Mouse (Mus musculus) adrenal gland, postnatal 36 days (tissue): Measurements from ENCODE around the gene Ntm. TPM values are rescaled to one million over a fixed set of nuclear protein-coding genes. Genes with fewer than 3 reads are reported as not detected.
A peak's percentile ranks its signal among the peaks of the same experiment; 100 is the strongest.

Experiments used
- DNase-seq, 2 experiments: peaks; one replicate each; pipeline ENCODE4 v3.0.0; 2021; ENCODE audit warnings: mixed read lengths in 1 of 2
- total RNA-seq, 2 experiments: library from RNA; stranded (reverse); gene quantifications; 2 replicates each; pipeline ENCODE4 v1.2.3; 2021

Ntm gene
- total RNA-seq, 2 experiments from 2014 or later: 0.33 to 1.1 TPM

DNA sequence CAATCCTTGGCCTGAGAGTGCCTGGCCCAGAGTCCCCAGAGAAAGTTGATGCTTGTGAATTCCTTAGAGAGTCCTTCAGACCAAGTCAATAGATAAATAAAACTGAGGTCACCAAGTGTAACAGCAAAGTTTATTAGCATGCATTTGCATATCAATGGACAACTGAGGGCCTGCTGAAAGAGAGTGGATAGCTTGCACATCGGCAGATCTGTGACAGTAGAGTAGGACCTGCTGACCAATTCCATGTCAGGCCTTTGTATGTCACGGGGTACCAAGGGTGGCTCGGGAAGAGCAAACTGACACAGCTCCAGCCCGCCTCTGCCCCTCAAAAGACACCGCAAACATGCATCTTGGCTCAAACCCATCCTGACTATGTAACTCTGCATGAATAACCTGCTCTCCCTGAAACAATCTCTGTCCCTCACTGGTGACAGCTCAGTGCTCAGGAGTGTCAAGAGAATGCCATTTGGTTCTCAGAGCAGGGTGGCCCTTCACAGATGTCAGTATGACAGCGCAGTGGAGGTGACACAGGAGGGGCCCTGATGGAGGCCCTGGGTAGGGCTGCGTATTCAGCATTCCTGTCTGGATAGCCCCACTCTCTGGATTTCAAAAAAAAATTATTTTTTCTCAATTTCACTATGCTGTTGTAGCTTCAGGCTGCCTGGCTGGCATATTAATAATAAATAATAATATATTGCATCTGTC lies 305.0 kb downstream of the Ntm start:
- DNase-seq: no peak

DNA sequence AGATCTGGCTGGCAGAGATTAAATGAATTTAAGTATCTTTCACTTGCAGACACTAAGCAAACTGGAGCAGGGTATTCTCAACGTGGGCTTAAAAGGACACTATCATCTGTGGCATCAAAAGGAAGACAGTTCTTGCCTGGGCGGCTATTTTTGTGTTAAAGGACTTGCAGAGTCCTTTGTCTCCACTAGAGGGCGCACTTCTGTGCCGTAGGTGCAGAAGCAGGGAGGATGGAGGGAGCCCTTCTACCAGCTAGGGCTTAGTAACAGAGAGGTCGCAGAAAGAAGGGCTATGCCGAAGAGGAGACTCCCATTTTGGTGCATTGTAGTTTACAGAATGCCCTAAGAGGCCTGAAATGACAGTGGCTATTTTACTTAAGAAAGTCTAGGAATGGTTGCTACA lies 308.1 kb downstream of the Ntm start:
- peak; percentile 40 to 53 for DNase-seq

DNA sequence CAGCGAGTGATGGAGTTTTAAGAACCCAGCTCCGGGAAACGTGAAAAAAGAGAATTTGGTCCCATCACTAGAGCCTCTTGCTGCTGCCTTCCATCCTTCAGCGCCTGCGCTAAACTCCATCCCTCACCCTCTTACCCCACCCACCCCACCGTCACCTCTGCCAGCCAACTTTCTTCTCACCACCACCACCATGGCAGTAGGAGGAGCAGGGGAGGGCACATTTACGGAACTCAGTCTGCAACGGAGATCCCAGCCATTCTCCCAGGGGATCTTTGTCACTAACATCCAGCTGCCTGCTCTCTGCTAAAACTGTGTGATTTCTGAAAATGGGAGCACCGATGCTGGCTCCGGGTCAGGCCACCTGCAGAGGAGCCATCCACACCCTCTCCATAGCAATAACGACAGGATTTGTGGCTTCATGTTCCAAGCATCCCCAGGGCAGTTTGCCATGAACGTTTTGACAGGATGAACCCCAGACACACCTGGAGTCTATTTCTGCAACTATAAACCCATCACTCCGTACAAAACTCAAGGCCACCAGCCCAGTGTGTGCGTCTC lies 309.2 kb downstream of the Ntm start:
- no peak for DNase-seq

DNA sequence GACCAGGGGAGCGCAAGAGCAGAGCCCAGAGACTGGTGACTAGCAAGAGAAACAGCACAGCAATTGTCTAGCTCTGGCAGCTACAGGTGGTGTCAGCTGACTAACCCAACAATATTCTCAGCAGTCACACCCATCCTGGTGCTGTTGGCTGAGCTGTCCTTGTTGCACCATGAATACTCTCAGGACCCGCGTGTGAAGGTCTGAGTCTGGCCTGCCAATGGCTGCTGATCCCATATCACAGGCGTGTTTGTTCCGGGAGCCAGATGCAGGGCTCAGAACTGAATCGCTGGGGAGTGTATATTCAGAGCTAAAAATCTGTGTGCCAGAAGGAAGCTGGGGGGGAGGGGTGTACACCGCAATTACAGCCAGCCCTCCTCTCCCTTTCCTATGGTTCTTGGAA lies 310.1 kb downstream of the Ntm start:
- DNase-seq: no peak

DNA sequence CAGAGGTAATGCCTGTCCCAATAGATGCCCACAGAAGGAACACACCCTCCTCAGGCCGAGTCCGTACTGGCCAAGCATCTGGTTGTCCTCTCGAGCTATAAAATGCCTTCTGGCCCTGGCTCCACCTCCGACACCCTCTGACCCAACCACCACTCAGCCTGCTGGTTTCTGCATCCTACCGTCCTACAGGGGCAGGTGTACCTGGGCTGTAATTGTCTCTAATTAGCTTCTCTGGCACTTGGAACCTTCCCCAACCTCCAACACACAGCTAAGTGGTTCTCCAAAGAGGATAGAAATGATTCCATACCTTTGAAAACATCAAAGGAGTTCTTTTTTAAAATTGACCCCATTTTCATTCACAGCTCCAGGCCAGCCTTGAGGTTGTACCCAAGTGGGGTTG lies 311.1 kb downstream of the Ntm start:
- DNase-seq: no peak

DNA sequence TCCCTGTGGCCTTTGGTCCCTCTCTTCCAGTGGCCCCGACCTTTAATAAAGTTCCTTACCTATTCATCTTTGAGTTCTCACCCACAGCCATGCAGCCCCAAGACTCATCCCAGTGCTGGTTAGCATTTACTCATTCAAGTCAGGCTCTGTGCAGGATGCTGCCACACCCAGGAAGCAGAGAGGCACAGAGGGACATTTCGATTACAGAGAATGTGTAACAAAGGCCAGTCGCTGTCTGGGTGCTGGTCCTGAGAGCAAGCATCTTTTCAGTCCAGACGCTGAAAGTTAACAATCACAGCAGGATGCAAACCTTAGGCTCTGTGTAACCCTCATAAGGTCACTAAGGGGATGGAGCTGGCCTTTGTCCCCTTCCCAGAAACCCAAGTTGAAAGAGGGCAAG lies 311.7 kb downstream of the Ntm start:
- DNase-seq: no peak

DNA sequence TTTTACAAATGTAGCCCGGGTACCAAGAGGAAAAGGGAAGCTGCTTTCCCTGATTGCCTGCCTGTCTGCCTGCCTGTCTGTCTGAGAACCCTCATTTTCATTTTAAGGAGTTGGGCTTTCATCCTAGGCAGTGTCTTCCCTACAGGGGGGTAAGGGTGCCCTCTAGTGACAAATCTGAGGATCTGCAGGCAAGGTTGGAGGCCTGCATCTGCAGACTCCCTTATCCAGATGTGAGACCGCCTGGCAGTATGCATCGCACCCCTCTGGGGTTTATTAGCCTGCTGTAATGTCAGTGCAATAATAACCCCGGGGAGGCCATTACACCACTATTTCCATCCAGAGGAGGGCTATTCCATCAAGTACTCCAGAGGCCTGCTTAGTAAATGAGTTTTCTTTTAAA lies 312.3 kb downstream of the Ntm start:
- peak; percentile 42 to 45 for DNase-seq

DNA sequence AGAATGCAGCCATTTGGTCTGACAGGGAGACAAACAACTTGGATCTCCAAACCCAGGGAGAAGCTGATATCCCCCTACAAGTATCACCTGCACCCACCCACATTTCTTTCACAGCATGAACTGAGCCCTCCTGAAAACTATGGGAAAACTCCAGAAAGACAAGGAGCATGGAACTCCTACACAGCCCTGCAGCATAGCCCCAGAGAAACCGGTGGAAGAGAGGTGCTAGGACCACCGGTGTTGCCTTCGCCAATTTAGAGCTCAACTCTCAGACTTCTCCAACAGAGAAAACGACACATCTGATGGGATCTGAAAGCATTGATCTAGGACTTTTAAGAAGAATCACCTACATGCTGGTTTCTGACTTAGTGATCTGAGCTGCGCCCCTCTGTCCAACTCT lies 312.7 kb downstream of the Ntm start:
- no peak for DNase-seq

DNA sequence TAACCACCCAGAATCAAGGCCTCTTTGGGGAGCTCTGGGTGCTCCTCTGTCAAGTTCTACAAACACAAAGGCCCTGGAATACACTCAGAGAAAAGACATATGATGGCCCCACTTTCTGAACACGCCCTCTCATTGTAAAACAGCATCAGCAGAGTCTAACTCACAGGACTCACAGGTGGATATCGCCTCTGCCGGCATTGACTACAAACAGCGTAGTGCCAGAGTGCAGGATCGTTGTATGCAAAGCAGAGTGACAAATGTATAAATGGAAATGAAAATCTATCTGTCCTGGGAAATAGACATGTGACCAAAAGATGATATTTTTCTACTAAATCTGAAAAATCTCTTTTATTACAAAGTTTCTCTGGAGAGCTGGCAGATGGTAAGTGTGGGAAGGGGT lies 314.7 kb downstream of the Ntm start:
- DNase-seq: no peak

DNA sequence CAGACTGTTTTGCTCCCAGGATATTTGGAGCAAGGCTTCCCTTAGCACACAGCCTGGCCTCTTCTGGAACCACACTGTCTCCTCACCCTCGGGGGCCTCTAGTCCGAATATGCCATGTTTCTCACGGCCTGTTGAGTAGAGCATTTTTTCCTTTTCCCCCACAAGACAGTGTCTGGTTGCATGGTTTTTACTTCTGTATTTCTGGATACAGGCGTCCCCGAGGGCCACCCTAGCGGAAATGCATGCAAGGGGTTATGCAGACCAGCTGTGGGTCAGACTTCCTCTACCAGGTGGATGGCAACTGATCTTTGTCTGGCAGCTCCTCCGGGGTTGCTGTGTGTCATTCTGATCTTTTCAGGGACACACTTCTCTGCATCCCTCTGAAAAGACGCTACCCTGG lies 315.2 kb downstream of the Ntm start:
- no peak for DNase-seq

DNA sequence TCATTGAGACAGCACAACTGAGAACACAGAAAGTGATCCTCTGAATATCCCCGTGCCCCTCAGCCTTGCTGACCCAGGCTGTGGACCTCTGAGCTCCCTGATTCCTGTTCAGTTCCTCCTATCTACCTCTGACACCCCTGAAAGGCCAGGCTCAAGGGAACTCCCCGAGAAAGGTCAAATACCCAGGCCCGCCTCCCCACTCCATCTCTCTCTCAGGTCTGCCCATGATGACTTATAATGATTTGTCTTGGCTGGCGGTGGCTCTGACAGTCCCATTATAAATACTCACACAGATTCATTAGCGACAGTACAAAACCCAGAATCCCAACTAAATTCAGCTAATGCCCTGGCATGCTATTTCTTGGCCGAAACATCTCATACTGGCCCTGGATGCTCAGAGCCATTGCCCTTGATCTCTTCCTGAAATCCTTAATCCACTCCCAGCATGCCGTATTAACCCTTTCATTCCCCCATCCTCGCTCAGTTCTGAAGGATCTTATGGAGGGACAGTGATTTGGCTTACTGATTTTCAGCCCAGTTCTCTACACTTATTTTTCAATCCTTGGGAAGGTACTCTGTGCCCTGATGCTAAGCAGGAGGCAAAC lies 317.0 kb downstream of the Ntm start:
- DNase-seq: peak; percentile 24 to 40

DNA sequence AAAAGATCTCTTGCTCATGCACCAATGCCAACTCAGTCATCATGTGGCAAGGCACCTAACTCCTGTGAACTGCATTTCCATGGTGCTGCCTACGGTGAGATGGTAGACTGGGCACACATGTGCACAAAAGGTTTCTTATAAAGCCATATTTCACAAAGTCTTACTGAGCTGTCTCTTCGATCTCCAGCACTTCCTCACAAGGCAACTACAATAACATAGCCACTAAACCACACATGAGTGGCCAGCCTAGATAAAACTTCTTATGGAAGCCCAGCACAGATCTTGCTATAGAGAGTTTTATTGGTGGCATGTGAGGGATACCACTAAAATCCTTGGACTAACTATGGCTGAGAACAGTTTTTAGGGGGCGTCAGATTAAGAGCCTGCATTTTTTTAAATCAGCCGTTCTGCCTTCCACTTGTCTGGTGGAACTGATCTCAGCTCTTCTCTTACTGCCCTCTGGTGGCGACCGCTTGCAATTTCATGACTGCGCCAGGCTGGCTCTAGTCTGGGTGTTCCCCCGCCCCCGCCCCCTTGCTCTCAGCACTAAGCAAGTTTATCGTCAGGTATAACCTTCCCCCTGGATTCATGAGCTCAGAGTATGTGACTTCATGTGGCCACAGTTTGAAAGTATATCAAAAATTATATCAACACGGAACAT lies 319.8 kb downstream of the Ntm start:
- peak; percentile 72 to 73 for DNase-seq

DNA sequence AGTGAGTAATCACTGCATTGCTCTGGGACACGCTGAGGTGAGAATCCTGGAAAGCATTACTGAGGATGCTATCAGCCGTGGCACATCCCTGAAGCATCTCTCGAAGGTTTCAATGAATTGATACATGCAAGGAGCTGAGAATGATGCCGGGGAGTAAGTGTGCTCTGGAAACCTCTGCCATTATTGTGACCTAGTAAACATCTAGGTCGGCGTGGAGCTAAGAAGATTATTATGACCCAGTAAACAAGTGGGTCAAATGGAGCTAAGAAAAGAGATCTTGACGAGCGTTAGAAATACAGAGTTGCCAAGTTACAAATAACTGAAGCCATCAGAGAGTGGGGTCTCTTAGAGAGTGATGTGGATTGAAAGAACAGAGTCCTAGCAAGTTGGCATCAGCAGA lies 325.6 kb downstream of the Ntm start:
- DNase-seq: no peak

DNA sequence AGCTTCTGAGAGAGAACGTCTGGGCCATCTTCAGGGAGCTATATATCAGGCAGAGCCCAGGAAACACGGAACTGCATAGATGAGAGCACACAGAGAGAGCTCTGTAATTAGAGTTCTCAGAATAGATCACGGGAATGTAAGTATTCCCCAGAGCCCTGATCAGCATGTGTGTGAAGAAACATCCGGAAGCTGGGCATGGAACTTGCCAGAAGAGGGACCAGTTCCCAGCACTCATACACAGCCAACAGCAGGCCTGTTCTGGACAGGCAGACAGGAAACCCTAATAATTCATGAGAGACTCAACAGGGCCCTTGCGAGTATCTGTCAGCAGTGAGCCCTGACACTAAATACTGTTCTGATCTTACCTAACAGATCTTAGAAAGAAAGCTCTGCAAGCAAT lies 345.8 kb downstream of the Ntm start:
- DNase-seq: peak in 1 of 2 experiments; percentile 2

DNA sequence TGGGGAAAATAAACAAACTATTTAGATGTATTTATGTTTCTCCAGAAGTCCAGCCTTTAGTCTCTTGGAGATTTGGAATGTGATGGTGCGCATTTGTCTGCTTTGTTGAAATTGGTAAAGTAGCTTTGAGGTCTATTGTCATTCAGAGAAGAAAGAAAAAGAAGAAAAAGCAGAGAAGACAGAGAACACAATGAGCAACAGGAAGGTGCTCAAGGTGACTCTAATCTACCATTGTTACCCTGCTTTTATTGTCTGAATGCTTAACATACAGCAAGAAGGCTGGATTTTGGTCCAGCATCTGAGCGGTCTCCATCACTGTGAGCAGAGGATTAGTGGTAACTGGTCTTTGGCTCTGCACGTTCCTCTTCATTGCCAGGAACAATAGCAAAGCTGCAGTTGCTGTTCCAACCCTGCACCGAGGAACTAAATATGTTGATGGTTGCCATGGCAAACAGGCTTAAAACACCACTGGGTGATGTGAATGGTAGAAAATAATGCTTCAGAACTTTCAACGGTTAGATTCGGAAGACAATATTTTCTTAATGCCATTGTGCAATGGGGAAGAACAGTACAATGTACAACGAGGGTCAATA lies 350.8 kb downstream of the Ntm start:
- DNase-seq: no peak

DNA sequence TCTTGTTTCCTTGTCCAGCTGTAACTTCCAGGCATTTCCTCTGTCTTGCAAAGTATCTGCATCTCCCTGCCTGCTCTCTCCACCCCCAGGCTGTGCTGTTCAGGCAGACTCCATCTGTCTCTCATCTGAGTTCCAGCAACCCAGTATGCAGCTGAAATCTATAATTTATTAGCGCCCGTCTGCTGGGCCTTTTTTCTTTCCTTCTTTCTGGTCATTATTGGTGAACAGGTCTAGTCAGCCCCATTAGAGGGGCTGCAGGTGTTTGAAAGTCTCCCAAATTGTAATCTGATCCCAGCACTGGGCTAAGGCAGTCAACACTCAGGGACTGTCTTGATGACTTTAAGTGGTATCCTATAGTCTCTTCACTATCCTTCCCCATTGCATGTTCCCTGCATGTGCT lies 352.1 kb downstream of the Ntm start:
- DNase-seq: no peak

DNA sequence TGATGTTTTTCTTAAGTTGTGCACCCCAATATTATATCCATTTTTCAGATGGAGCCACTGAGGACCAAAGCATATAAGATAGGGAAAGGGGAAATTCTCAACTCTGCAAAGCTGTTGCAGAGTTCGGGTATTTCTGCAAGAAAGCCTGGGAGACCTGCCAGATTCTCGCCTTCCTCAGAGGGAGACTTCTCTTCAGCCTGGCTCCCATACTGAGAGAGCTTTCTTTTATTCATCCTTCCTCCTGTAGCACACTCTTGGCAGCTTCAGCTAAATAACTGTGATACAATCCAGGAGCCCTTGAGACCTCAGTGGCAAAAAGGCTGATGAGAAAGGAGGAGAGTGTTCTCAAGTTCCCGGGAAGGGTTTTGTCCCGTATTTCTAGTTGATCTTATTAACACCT lies 365.3 kb downstream of the Ntm start:
- DNase-seq: no peak

DNA sequence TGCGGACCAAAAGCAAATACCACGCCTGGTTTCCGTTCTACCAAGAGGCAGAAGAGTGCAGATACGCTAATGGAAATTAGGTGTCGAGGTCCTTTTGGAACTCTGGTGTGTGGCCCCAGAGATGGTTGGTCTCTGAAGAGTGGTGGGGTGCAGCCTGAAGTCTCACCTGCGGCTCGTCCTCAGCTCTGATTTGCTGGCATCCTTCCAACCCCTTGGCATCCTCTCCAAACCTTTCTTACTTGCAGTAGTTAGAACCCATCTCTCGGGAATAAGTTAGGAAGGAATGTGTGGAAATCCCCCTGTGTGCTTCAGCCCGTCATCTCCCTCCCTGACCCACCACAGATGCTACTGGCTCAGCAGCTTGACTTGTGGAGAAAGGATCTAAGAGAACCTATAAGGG lies 367.6 kb downstream of the Ntm start:
- no peak for DNase-seq

DNA sequence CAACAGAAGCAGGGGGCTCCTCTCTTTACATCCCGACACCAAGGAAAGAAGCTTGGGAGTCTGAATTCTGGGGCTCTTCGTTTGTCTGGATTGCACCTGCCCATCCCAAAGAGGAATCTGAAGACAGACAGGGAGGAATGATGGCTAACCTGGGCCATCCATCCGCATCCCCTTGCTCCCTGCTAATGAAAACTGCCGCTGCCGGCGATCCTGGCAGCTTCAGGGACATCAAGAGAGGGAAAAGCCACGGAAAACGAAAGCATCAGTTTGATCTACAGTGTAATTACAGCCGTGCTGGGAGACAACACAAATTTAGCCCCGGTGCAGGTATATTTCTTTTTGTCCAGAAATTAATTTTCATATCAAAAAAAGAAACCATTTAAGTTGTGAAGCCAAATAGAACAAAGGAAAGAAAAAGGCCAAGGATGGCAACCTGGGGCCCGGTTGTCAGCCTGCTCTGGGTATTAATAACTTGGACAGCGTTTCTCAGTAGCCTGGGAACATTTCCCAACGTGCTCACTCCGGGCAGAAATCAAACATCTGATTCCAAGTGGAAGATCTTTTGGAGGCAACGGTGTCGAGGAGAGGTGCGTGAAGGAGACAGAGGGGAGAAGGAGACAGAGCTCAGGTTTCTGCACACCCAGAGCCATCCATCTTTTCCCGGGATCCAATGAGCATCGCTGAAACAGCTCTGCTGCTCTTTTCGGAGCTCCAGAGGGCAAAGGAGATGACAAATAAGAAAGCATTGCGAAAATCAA lies 368.2 kb downstream of the Ntm start:
- no peak for DNase-seq

DNA sequence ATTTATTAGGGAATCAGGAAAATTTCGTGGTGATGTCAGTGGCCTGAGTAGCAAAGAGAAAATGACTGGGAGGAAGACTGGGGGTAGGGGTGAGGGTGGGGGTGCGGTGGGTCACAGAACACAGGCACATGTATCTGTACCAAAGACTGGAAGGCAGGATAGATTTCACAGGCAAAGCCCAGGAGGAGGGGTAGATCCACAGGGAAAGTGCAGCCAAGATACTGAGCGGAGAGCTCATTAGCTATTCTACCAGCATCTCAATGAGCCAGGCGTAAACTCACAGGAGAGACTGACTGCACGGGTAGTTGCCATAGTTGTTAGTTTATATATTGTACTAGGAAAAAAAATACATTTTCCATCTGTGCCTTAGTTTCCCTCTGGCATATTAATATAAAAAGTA lies 375.6 kb downstream of the Ntm start:
- DNase-seq: no peak

DNA sequence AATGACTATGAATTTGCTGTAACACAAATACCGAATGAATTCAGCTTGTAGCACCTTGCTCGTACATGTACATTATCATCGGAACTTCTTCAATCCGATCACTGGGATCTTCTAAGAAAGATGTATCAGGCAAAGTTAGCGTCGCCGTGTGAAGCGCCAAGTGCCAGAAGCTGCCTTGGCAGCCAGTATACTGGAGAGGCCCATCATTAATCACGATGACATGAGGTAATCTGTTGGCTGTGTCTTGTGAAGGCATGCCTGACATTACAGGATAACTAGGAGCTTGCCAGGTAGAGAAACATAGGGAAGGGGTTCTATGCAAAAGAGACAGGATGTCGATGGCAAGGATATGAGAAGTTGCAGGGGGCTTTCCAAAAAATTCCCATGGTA lies 376.6 kb downstream of the Ntm start:
- DNase-seq: no peak

DNA sequence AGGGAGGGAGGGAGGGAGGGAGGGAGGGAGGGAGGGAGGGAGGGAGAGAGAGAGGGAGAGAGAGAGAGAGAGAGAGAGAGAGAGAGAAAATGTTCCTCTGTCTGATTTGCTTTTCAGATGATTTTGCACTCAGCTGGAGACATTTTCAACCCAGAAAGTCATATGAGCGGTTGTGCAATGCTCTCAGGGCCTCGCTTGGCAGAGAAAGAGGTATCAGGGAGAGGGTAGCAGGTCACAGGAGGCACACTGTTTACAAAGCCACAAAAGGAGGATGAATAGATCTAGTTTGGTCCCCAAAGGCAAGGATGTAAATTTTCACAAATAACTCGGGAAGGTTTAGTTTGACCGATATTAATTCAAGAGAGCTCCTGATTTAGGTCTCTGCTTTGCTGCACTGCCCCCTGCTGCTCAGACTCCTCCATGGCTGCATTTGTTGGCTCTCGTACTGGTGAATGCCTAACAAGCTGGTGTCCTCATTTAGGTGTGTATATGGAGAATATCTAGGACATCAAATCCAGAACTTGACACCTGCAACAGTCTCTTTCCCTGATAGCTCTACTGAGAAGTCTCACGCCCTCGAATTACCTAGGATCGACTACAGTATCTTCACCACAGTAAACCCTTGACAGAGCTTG lies 377.1 kb downstream of the Ntm start:
- DNase-seq: peak; percentile 61 to 70
